Mouse (Mus musculus): ENCODE results near the gene Lst1. TPM values are rescaled to one million over a fixed set of nuclear protein-coding genes. Genes with fewer than 3 reads are reported as not detected.
A peak's percentile ranks its signal among the peaks of the same experiment; 100 is the strongest.
"Not testable (repeated sequence)": the region's sequence is repeated elsewhere in the genome, so short reads cannot be mapped to it uniquely, and the experiment has no call there.

Gene Lst1
- total RNA-seq (2021), result 1 to 10 TPM; 2.7 to 5.3 TPM

- DNase-seq (ENCODE audit: low spot score), result no peak
- intact Hi-C loops (cut with DNase I), result no loop called here
Measured at GRCm38 (mm10) chr17:35187959-35188610, at the start of gene Lst1. Lst1 (minus strand) TSS chr17:35188439.

- DNase-seq (ENCODE audit: low spot score), result no peak
- intact Hi-C loops (cut with DNase I), result loop anchor here (5.0 to 10.0 kb wide), 3 partner anchors 115 to 235 kb away; partner anchors contain the start of genes Csnk2b, Gpank1, Sapcd1 and Vars
Measured at GRCm38 (mm10) chr17:35237504-35237903, 49.3 kb upstream of the Lst1 start.

DNA sequence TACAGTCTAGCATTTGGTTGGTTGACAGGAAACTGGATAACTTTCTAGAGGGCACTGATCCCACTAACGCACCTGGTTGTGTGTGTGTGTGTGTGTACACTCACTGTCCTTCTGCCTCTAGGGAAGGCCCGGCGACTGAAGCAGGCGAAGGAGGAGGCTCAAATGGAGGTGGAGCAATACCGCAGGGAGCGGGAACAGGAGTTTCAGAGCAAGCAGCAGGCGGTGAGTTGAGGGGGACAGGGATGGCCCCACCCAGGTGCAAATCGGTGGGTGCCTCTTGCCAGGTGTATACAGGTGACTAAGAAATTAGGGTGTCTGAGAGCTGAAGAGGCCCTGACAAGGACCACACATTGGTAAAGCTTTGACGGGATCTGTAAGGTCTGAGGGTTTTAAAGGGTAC is 48.8 kb upstream of the Lst1 start:
- no peak for DNase-seq (ENCODE audit: low spot score)
- intact Hi-C loops (cut with DNase I), result loop anchor here (5.0 to 10.0 kb wide), 3 partner anchors 115 to 235 kb away; partner anchors contain the start of genes Csnk2b, Gpank1, Sapcd1 and Vars

DNA sequence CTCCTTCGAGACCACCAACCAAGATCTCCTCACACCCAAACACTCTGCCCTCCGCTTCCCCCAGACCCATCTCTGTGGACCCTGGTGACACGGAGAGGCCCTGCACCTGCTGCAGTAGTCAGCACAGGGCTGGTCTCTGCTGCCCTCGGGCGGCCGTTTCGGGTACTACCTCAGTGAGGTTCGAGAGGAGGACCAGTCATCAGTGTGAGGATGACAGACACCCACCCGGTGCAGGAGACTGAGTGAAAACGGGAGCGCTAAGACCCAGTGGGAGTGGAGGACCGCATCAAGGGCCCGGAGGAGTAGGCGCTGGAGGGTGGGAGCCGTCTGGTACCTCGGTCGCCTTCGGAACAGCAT is 48.1 kb upstream of the Lst1 start:
- intact Hi-C loops (cut with DNase I), result loop anchor here (5.0 to 10.0 kb wide), 3 partner anchors 114 to 234 kb away; partner anchors contain the start of genes Csnk2b, Gpank1, Sapcd1 and Vars

GRCm38 (mm10) chr17:35235614-35236389 is 47.6 kb upstream of the Lst1 start, which contains the start of gene Nfkbil1:
Nfkbil1 (minus strand) TSS chr17:35235792.
- peak; percentile 86 for DNase-seq (ENCODE audit: low spot score)
- intact Hi-C loops (cut with DNase I), result loop anchor here (5.0 to 10.0 kb wide), 3 partner anchors 114 to 234 kb away; partner anchors contain the start of genes Csnk2b, Gpank1, Sapcd1 and Vars

More for the DNA sequence above, 48.1 kb upstream of the Lst1 start:
- DNase-seq (ENCODE audit: low spot score), result peak; percentile 83

DNA sequence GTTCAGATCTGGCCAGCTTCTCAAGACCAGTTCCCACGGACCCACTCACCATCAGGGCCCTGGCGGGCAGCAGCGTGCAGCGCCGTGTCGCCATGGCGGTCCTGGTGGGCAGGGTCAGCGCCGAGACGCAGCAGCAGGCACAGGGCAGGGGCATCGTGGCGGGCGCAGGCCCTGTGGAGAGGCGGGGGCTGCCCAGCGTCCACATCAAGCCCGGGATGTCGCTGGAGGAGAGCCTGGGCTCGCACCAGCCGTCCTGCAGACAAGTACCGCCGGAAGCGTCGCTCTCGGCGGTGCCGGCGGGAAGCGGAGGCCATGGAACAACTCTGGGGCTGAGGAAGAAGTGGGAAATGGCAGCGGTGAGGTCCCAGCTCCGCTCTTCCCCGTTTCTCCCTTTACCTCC is 46.7 kb upstream of the Lst1 start:
- peak; percentile 31 for DNase-seq (ENCODE audit: low spot score)
- intact Hi-C loops (cut with DNase I), result loop anchor here (5.0 to 10.0 kb wide), 3 partner anchors 113 to 233 kb away; partner anchors contain the start of genes Csnk2b, Gpank1, Sapcd1 and Vars

- not testable (repeated sequence) for DNase-seq (ENCODE audit: low spot score)
- intact Hi-C loops (cut with DNase I), result loop anchor here (10.0 kb wide), 1 partner anchor 209 kb away; the partner anchor contains the start of gene Sapcd1
Measured at GRCm38 (mm10) chr17:35234090-35234489, 45.9 kb upstream of the Lst1 start.

- DNase-seq (ENCODE audit: low spot score), result no peak
- intact Hi-C loops (cut with DNase I), result loop anchor here (10.0 kb wide), 1 partner anchor 209 kb away; the partner anchor contains the start of gene Sapcd1
Measured at GRCm38 (mm10) chr17:35233114-35233980, 45.1 kb upstream of the Lst1 start, which contains the start of gene Atp6v1g2. Atp6v1g2 (plus strand) TSS chr17:35233660.

DNA sequence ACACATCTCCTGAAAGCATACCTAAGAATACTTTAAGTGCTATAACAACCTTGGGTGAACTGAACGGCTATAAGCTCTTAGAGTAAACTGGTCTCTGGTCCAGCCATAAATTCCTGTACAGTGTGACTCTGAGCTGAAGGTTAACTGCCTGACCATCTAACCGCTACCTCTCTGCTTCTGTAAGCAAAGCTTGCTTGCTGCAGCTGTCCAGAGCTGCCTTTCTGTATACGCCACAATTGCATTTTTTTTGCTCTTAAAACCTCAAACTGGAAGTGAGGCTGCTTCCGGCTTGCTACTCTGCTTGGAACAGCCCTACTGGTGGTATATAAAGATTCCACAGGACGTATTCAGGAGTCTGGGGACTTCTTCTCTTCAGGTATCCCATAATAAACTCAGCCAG is 44.4 kb upstream of the Lst1 start:
- intact Hi-C loops (cut with DNase I), result loop anchor here (1.0 to 10.0 kb wide), 3 partner anchors 54 to 208 kb away; partner anchors contain the start of gene Sapcd1
- DNase-seq (ENCODE audit: low spot score), result no peak

DNA sequence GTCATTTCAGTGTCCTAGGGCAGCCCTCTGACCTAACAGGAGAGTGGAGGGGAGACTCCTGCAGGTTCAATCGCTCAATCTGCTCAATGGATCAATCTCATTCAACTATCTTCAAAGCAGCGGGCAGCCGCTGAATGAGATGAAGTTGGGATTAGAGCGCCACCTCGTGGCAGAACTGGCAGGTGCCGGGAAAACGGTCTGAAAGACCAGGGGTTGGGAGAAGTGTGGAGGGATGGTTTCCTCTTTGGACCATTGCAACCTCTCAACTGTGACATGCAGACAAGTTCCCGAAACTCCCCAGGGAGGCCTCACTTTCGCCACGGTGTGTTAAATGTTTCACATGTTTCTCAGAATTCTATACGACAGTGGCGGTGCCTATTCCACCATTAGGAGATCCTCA is 43.8 kb upstream of the Lst1 start:
- intact Hi-C loops (cut with DNase I), result loop anchor here (1.0 to 10.0 kb wide), 3 partner anchors 54 to 207 kb away; partner anchors contain the start of gene Sapcd1
- DNase-seq (ENCODE audit: low spot score), result peak; percentile 42

DNA sequence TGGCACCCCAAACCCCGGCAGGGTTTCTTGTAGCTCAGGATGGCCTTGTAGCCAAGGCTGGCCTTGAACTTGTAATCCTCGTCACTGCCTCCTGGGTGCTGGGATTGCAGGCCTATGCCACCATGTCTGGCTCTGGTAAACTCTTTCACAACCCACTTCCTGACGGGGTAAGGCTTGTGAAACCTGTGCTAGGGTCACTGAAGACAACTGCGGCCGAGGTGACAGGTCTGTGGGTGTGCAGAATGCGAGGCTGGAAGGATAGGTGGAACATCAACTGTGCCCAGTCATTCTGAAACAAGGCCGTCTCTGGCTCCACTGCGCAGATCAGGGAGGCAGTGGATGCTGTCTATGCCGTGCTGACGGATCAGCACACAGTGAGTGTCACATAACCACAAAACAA is 42.8 kb upstream of the Lst1 start:
- DNase-seq (ENCODE audit: low spot score), result no peak
- intact Hi-C loops (cut with DNase I), result loop anchor here (10.0 kb wide), 1 partner anchor 206 kb away; the partner anchor contains the start of gene Sapcd1

DNA sequence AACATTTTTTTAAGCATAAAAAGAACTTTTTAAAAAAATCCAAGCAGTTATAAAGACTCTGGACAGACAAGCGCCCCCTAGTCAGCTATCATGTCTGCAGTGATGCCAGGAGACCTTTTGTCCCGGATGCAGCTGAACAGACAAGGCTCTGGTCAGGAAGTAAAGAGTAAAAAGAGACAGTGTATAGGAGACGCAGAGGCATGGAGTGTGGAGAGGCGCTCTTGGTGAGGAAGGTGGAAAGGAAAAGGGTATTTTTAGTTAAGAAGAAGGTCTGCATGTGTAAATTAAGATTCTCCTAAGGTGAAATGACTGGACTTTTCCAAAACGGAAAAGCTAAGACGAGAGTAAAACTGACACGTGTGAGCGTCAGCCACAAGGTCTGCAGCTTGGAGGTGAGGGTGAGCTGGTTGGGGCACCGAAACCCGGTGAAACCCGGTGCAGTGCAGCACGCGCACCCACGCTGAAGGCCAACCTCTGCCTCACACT is 38.4 kb upstream of the Lst1 start:
- no peak for DNase-seq (ENCODE audit: low spot score)
- intact Hi-C loops (cut with DNase I), result no loop called here

DNA sequence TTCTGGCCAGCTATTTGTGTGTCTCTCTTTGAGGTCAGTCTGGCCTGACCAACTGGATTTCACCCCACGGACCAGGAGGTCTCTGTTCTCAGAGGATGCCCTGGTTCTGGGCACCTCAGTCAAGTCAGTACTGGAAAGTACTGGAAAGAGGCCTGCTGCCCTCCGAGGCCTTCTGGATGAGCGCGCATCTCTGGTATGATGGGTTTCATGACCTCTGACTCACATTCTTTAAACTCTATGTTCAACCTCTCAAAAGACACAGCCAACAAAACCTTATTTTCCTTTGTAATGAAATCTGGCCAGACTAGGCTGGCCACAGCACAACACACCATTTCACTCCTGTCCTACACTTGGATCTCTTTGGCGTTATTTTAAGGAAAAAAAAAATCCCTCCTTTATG is 37.2 kb upstream of the Lst1 start:
- intact Hi-C loops (cut with DNase I), result no loop called here
- no peak for DNase-seq (ENCODE audit: low spot score)

- DNase-seq (ENCODE audit: low spot score), result no peak
- intact Hi-C loops (cut with DNase I), result no loop called here
Measured at GRCm38 (mm10) chr17:35224641-35225040, 36.4 kb upstream of the Lst1 start.

DNA sequence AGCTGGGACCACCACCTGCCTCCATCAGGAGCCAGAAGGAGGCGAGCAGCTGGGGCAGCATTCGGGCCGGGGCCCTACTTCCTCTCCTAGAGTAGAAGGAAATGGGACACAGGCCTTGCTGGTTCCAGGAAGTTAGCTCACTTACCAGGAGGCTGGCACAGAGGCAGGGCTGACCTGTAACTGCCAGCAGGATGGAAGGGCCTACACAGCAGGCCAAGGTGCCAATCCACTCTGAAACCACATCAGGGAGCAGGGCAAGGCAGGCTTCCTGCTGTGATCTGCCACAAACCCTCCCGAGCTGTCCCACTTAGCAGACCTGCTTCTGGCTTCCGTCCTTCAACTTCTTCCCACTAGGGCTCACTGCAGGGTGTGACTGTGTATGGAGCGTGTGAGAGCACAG is 34.1 kb upstream of the Lst1 start:
- intact Hi-C loops (cut with DNase I), result loop anchor here (2.0 kb wide), 1 partner anchor 23 kb away; no protein-coding TSS in a partner anchor
- DNase-seq (ENCODE audit: low spot score), result no peak

DNA sequence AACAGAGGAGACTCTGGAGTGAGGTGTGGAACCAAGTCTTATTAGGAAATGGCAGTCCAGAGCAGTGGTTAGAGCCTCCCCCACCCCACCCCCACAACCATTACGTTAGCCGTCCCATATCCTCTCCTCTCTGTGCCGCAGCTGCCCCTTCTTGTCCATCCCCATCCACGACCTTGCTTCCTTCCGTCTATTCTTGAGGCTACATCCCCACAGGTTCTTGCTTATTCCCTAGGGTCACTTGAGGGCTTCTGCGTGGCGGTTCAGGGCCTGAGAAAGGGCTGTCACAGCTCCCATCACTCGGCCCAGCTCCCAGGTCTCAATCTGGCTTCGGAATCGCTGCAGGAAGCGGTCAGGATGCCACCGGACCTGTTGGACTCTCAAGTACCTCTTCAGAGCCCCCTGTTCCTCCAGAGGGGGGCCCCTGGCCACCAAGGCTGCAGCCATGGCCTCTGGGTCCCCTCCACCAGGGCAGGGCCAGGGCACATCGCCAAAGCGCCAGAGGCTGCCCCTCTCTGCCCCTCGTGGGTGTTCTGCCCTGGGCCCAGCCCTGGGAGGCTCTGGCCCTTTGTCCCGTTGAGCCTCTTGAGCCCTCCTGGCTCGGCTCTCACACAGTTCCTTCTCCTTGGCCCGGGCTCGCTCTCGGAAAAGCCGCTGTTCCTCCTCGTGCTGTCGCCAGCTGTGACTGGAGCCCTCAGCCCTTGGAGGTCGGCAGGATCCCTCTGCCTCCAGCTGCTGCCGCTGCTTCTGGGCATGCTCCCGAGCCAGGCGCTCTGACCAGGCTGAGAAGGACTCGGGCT is 32.1 kb upstream of the Lst1 start, which contains the start of gene Gm16181:
TSS of gene Gm16181 (plus strand) at position 679 of the 797 bp plus-strand sequence.
- peak; percentile 47 for DNase-seq (ENCODE audit: low spot score)
- intact Hi-C loops (cut with DNase I), result no loop called here

GRCm38 (mm10) chr17:35219601-35220041 is 31.4 kb upstream of the Lst1 start:
- no peak for DNase-seq (ENCODE audit: low spot score)
- intact Hi-C loops (cut with DNase I), result no loop called here

- peak; percentile 47 for DNase-seq (ENCODE audit: low spot score)
- intact Hi-C loops (cut with DNase I), result no loop called here
Measured at GRCm38 (mm10) chr17:35218516-35219193, 30.4 kb upstream of the Lst1 start.
